Mouse (Mus musculus) spleen, postnatal 14 days (tissue): ENCODE measurements around the gene Tdp1.

Source experiments
- DNase-seq, 2 experiments: peaks; one replicate each; pipeline ENCODE4 v3.0.0; 2021 to 2022; ENCODE audit warnings: low spot score in 2 of 2

Gene Tdp1

GRCm38 (mm10) chr12:99898248-99898870 lies 14.0 kb downstream of the Tdp1 start:
- DNase-seq: no peak

- DNase-seq: no peak
Observed at GRCm38 (mm10) chr12:99899991-99900390, 15.7 kb downstream of the Tdp1 start.

- DNase-seq: no peak
Observed at GRCm38 (mm10) chr12:99901973-99902866, 17.9 kb downstream of the Tdp1 start.

GRCm38 (mm10) chr12:99902867-99903370 lies 18.6 kb downstream of the Tdp1 start:
- DNase-seq: no peak

GRCm38 (mm10) chr12:99904537-99904936 lies 20.2 kb downstream of the Tdp1 start:
- DNase-seq: no peak

GRCm38 (mm10) chr12:99911466-99911865 lies 27.1 kb downstream of the Tdp1 start:
- no peak for DNase-seq

GRCm38 (mm10) chr12:99917800-99918427 lies 33.6 kb downstream of the Tdp1 start:
- no peak for DNase-seq

GRCm38 (mm10) chr12:99919636-99920035 lies 35.3 kb downstream of the Tdp1 start:
- no peak for DNase-seq

- no peak for DNase-seq
Observed at GRCm38 (mm10) chr12:99921045-99921444, 36.7 kb downstream of the Tdp1 start.

GRCm38 (mm10) chr12:99923131-99923606 lies 38.9 kb downstream of the Tdp1 start:
- no peak for DNase-seq

- no peak for DNase-seq
Observed at GRCm38 (mm10) chr12:99923703-99924102, 39.4 kb downstream of the Tdp1 start.

GRCm38 (mm10) chr12:99928311-99928710 lies 44.0 kb downstream of the Tdp1 start:
- no peak for DNase-seq

- DNase-seq: no peak
Observed at GRCm38 (mm10) chr12:99929160-99929559, 44.8 kb downstream of the Tdp1 start.

- no peak for DNase-seq
Observed at GRCm38 (mm10) chr12:99932245-99932644, 47.9 kb downstream of the Tdp1 start.

GRCm38 (mm10) chr12:99933630-99934029 lies 49.3 kb downstream of the Tdp1 start:
- no peak for DNase-seq

GRCm38 (mm10) chr12:99935403-99935802 lies 51.1 kb downstream of the Tdp1 start:
- DNase-seq: no peak

- no peak for DNase-seq
Observed at GRCm38 (mm10) chr12:99938476-99938875, 54.2 kb downstream of the Tdp1 start.

GRCm38 (mm10) chr12:99939179-99939578 lies 54.9 kb downstream of the Tdp1 start:
- DNase-seq: no peak

- no peak for DNase-seq
Observed at GRCm38 (mm10) chr12:99940704-99941103, 56.4 kb downstream of the Tdp1 start.

GRCm38 (mm10) chr12:99942441-99942840 lies 58.1 kb downstream of the Tdp1 start:
- no peak for DNase-seq

GRCm38 (mm10) chr12:99952928-99953327 lies 68.6 kb downstream of the Tdp1 start:
- peak; percentile 34 to 65 for DNase-seq

GRCm38 (mm10) chr12:99956411-99956810 lies 72.1 kb downstream of the Tdp1 start:
- no peak for DNase-seq
